Mouse (Mus musculus) midbrain, embryonic 16.5 days (tissue): ENCODE measurements at regions not wholly inside any gene's neighbourhood (a gene's known extent, or its start where the extent isn't known, plus 50 kb on each side); places are given as distances from the start of the nearest gene placed in this dataset.
A peak's percentile ranks its signal among the peaks of the same experiment; 100 is the strongest.

ENCODE experiments used
- ATAC-seq: fragments of 200-750 bp; cut with Nextera tagmentation; 2 replicates; pipeline ENCODE4 v1.8.0; 2017; ENCODE audit warnings: moderate TSS enrichment
- H3K27ac ChIP-seq: fragments of 300-500 bp; sonication (generic); 2 replicates; pipeline ENCODE4 v1.5.1; 2014; ENCODE audit warnings: mild to moderate bottlenecking, low read length, mixed read lengths
- H3K27me3 ChIP-seq: fragments of 300-500 bp; sonication (generic); 2 replicates; pipeline ENCODE4 v1.6.1; 2014; ENCODE audit warnings: low read depth, low read length, mixed read lengths; ENCODE audit not compliant: control insufficient read depth, insufficient read depth
- H3K36me3 ChIP-seq: fragments of 300-500 bp; sonication (generic); 2 replicates; pipeline ENCODE4 v1.6.1; 2014; ENCODE audit warnings: mild to moderate bottlenecking, low read length, moderate library complexity, mixed read lengths; ENCODE audit not compliant: control insufficient read depth, insufficient read depth
- H3K4me1 ChIP-seq: fragments of 300-500 bp; sonication (generic); 2 replicates; pipeline ENCODE4 v1.6.1; 2014; ENCODE audit warnings: mild to moderate bottlenecking, low read length, mixed read lengths; ENCODE audit not compliant: control insufficient read depth, insufficient read depth
- H3K4me2 ChIP-seq: fragments of 300-500 bp; sonication (generic); 2 replicates; pipeline ENCODE4 v1.6.1; 2014; ENCODE audit warnings: mild to moderate bottlenecking, low read length, mixed read lengths
- H3K4me3 ChIP-seq: fragments of 300-500 bp; sonication (generic); 2 replicates; pipeline ENCODE4 v1.5.1; 2014; ENCODE audit warnings: low read depth, mild to moderate bottlenecking, low read length, moderate library complexity, mixed read lengths
- H3K9ac ChIP-seq: fragments of 300-500 bp; sonication (generic); 2 replicates; pipeline ENCODE4 v1.6.1; 2014; ENCODE audit warnings: low read depth, low read length, mixed read lengths
- H3K9me3 ChIP-seq: fragments of 300-500 bp; sonication (generic); replicated peaks from 2 replicates; pipeline ENCODE4 v1.6.1; 2014; ENCODE audit warnings: mild to moderate bottlenecking, low read length, mixed read lengths; ENCODE audit not compliant: control insufficient read depth, poor library complexity, severe bottlenecking
- WGBS: fragments of 180-500 bp; shearing (Covaris S2); extraction: QIAGEN DNeasy Blood & Tissue Kit; methylation state at CpG from one replicate; pipeline ENCODE4 v1.1.7; 2014; 5-methylcytosine and 5-hydroxymethylcytosine counted together

DNA sequence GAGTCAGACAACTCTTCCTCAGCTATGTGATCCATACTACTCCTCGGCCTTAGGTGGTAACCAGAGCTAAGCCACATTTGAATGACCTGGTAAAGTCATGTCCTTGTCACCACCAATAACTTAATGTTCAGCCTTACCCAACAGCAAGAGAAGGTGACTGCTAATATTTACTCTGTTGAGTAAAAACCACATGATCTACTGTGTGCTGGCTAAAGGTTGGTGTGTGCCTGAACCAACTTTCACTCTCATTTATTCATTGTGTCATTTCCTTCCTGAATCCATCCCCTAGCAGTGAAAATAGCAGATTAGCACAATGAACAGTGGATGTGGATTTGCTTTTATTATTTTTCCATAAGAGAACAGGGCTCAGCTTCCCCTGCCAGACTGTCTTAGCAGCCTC is 455.2 kb downstream of the Prim2 start:
- H3K36me3 ChIP-seq: no peaks in the 10 kb centered on the region
- 91% methylated on average over 1 of the region's 1 CpGs for WGBS
- H3K27me3 ChIP-seq: no peaks in the 10 kb centered on the region
- ATAC-seq: peak; percentile 63; the same call in 1 of the 2 replicates
- H3K4me2 ChIP-seq: no peak overlapping the region
- H3K4me3 ChIP-seq: no peak overlapping the region
- H3K9me3 ChIP-seq: no peaks in the 10 kb centered on the region
- 0 out of 2 replicates have a peak overlapping the region, but pooled peaks have one; percentile 14 for H3K9ac ChIP-seq
- peaks cover 12% of the 10 kb centered on the region for H3K4me1 ChIP-seq
- peak overlapping the region; percentile 58 for H3K27ac ChIP-seq

DNA sequence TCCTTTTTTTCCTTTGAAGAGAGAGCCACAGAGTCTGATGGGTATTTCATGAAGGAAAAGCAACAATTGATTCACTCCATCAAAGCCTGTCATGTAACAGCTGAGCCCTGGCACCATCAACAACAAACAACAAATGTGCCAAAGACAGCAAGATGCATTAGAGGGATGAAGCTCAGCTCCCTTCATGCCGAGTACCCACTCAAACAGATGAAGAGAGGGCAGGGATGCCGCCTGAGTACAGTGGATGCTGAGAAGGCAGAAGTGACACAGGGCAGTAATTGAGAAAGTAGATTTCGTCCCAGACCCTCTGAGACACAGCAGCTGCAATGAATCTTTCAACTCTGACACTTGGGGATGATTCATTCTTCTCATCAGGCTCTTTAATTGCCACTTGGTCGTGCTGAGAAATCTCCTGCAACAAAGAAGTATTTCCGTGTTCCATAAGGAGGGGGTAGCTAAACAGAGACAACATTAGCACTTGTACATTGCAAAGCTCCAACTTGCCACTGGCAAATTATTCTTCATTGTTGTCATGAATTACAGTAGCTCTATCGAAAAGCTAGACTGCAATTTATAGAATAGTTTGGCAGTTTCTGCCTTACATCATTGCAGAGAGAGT is 467.9 kb downstream of the Prim2 start:
- Histone ChIP-seq H3K36me3 (no peaks in the 10 kb centered on the region), H3K9ac (no peak overlapping the region), H3K9me3 (no peaks in the 10 kb centered on the region), H3K4me1 (no peaks in the 10 kb centered on the region), H3K27ac (no peak overlapping the region), H3K4me3 (no peak overlapping the region), H3K4me2 (no peak overlapping the region), H3K27me3 (no peaks in the 10 kb centered on the region)
- peak; percentile 75; the same call in 1 of the 2 replicates for ATAC-seq
- 56% methylated on average over 6 of the region's 6 CpGs for WGBS

DNA sequence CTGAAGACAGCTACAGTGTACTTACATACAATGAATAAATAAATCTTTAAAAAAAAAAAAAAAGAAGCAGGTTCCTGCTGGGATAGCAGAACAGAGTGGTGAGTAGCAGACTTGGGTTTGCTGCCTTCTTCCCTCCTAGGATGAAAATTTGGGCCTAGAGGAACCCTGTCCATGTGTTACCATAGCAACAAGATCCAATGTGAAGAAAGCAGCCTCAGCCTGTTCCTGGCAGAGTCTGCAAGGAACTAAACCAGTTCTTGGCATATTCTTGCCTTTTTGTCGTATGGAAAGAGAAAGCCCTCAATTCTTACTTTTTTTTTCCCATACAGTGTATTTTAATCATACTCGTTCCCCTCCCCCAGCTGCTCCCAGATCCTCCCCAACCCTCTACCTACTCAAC is 474.5 kb downstream of the Prim2 start:
- no peak overlapping the region for H3K27ac ChIP-seq
- no peaks in the 10 kb centered on the region for H3K4me1 ChIP-seq
- H3K36me3 ChIP-seq: no peaks in the 10 kb centered on the region
- no peaks in the 10 kb centered on the region for H3K9me3 ChIP-seq
- H3K4me3 ChIP-seq: no peak overlapping the region
- H3K9ac ChIP-seq: no peak overlapping the region
- no peaks in the 10 kb centered on the region for H3K27me3 ChIP-seq
- H3K4me2 ChIP-seq: no peak overlapping the region
- ATAC-seq: peak; percentile 82
- WGBS: 65% methylated on average over 2 of the region's 2 CpGs

DNA sequence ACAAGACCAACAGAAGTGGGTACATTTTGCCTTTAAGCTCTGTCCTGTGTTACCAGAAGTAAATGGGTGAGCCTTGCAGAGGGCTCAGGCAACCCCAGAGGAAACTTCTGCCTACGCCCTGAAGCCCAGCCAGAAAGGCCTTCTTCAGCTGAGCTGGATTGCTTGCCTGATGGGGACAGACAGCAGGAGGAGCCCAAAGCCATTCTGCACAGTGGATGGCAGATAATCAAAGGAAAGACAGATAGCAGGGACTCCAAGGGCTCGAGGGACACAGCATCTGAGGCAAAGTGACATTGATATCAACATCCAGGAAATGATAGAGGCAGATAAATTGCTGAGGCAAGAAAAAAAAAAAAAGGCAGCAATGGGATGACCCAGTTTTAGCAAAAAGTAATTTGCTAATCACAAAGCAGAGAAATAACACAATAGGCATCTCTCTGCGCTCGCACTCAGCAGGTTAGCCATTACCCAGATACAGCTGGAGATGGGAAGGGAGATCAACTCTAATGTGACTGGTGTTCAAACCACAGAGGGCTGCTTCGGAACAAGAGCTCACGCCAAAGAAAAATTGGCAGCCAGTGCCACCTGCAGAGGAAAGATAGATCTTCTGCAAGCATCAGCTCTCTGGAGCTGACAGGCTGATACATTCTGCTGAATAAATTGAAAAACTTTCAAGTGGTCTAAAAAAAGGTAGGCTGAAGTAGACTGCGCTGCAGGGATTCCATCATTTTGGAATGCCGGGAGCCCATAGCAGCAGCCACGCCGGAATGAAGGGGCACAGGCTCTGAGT is 494.8 kb downstream of the Prim2 start:
- WGBS: 37% methylated on average over 10 of the region's 10 CpGs
- peak overlapping the region; percentile 18; the same call in 1 of the 2 replicates for H3K4me2 ChIP-seq
- no peaks in the 10 kb centered on the region for H3K9me3 ChIP-seq

DNA sequence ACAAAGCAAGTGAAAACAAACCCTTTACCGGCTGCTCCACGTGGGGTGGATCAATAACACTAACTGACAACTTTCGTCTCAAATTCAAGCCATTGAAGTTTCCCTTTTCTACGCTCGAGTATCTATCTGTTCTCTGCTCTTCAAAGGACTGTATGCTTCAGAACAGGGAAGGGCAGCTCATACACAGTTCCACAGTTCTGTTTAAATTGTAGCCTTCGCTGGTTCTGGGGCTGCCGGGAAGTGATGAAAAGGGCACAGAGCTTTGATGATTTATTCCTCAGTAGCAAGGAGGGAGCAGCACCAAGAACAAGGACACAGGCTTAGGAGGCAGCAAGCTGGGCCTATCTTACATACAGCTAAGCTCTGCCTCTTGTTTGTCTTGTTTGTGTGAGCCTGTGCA is 532.6 kb downstream of the Prim2 start:
- Histone ChIP-seq H3K4me1 (no peaks in the 10 kb centered on the region), H3K27me3 (no peaks in the 10 kb centered on the region), H3K4me2 (no peak overlapping the region), H3K4me3 (no peak overlapping the region), H3K36me3 (no peaks in the 10 kb centered on the region), H3K9ac (no peak overlapping the region), H3K9me3 (no peaks in the 10 kb centered on the region), H3K27ac (no peak overlapping the region)
- ATAC-seq: peak; percentile 51
- 59% methylated on average over 7 of the region's 7 CpGs for WGBS

More for the DNA sequence above, 494.8 kb downstream of the Prim2 start:
- no peaks in the 10 kb centered on the region for H3K27me3 ChIP-seq
- no peaks in the 10 kb centered on the region for H3K36me3 ChIP-seq
- peak overlapping the region; percentile 67 for H3K27ac ChIP-seq
- H3K4me3 ChIP-seq: no peak overlapping the region
- ATAC-seq: peak; percentile 94
- peak overlapping the region; percentile 34; the same call in 1 of the 2 replicates for H3K9ac ChIP-seq
- H3K4me1 ChIP-seq: peaks cover 6% of the 10 kb centered on the region; the same call in 1 of the 2 replicates

DNA sequence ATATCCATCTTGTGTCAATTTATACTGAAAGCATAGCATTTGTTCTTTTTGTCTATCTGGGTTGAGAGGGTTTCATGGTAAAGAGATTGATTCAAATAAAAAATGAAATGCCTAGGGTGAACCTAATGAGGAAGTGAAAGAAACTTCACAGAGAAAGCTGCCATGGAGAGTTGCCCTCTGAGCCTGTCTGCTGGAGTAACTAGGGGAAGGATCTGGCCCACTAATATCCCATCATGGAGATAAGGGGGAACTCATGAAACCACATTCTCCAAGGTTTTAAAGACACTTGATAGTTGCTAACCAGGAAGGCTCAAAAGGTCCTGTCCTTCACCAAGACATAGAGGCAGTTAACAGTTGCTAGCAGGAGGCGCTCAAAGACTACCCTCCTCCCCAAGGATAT is 539.2 kb downstream of the Prim2 start:
- Histone ChIP-seq H3K36me3 (no peaks in the 10 kb centered on the region), H3K27ac (no peak overlapping the region), H3K9ac (no peak overlapping the region), H3K9me3 (no peaks in the 10 kb centered on the region), H3K4me3 (no peak overlapping the region), H3K4me1 (no peaks in the 10 kb centered on the region), H3K4me2 (no peak overlapping the region), H3K27me3 (no peaks in the 10 kb centered on the region)
- ATAC-seq: no peak
- WGBS: 100% methylated on average over 1 of the region's 1 CpGs

DNA sequence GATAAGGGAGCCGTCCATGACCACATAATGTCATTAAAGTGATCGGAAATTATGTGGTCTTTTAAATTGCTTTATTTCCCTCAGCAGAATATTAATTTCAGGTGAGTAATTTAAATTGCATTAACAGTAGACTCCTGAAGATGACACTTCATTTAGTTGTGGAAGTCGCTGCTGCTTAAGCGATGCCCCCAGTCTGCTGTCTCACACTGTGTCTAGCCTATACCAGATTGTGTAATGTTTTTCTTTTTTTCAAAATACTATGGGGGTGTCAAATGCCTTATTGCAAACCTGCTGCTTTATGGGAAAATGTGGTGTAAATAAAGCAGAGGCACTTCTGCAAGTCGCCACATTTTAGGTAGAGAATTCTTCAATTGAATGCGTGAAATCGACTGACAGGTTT is 544.5 kb downstream of the Prim2 start:
- H3K36me3 ChIP-seq: no peaks in the 10 kb centered on the region
- no peak overlapping the region for H3K4me3 ChIP-seq
- H3K9me3 ChIP-seq: no peaks in the 10 kb centered on the region
- 84% methylated on average over 7 of the region's 7 CpGs for WGBS
- no peak overlapping the region for H3K9ac ChIP-seq
- no peak overlapping the region for H3K4me2 ChIP-seq
- no peak overlapping the region for H3K27ac ChIP-seq
- no peaks in the 10 kb centered on the region for H3K27me3 ChIP-seq
- no peak for ATAC-seq
- no peaks in the 10 kb centered on the region for H3K4me1 ChIP-seq

DNA sequence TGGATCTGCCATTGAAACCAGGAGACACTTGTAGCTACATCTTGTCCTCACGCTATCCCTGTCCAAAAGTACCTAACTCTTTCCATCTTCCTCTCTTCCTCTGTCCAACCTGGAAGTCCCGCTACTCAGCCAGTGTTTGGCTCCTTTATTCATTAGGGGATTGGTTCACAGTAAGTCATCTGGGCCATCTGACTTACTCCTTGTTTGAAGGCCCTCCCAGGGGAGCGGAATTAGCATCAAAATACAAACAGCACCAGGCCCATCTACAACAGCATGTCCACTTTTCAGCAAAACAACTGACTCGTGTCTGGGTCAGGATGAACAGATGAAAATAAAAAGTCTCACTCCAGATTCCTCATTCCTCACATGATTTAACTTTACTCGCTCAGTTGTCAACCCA is 559.2 kb upstream of the Gm5415 start:
- ATAC-seq: no peak
- no peak overlapping the region for H3K27ac ChIP-seq
- no peaks in the 10 kb centered on the region for H3K27me3 ChIP-seq
- WGBS: 70% methylated on average over 5 of the region's 5 CpGs
- no peaks in the 10 kb centered on the region for H3K4me1 ChIP-seq
- no peak overlapping the region for H3K9ac ChIP-seq
- H3K4me3 ChIP-seq: no peak overlapping the region
- H3K9me3 ChIP-seq: peaks cover 5% of the 10 kb centered on the region; the same call in 1 of the 2 replicates
- H3K4me2 ChIP-seq: no peak overlapping the region
- no peaks in the 10 kb centered on the region for H3K36me3 ChIP-seq

DNA sequence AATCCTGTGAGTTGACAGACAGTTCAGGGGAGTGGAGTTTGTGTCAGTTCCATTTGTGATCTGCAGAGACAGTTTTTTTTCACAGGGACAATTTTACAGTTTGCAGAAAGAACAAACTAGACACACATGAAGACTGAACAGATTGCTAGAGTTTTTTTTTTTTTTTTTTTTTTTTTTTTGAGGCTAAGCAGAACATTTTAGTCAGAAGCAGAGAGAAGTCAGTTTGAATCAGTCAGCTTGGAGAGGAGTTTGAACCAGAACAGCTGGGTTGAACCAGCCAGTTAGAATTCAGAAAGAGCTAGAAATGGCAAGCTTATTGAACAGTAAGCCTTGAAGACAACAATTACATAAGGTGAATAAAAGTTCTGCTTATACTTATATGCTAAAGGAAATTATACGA is 557.2 kb upstream of the Gm5415 start:
- Histone ChIP-seq H3K9me3 (peaks cover 5% of the 10 kb centered on the region; the same call in 1 of the 2 replicates), H3K4me1 (no peaks in the 10 kb centered on the region), H3K27ac (no peak overlapping the region), H3K36me3 (no peaks in the 10 kb centered on the region), H3K4me2 (no peak overlapping the region), H3K9ac (no peak overlapping the region), H3K27me3 (no peaks in the 10 kb centered on the region), H3K4me3 (no peak overlapping the region)
- 98% methylated on average over 1 of the region's 1 CpGs for WGBS
- no peak for ATAC-seq
